Mouse (Mus musculus) CH12.LX (cell line): ENCODE data around the gene Cpne5.

ENCODE experiments used
- POLR2A ChIP-seq: IDR thresholded peaks from 2 replicates; pipeline ENCODE4 v1.6.1; 2011; ENCODE audit warnings: low read depth, mild to moderate bottlenecking, improper control_type of control experiment, low read length
- RAD21 ChIP-seq: IDR thresholded peaks from 2 replicates; pipeline ENCODE4 v1.6.1; 2011; ENCODE audit warnings: low read depth, mild to moderate bottlenecking, low read length, improper control_type of control experiment, moderate library complexity

- TF ChIP-seq POLR2A (no peak), RAD21 (no peak)
Measured at GRCm38 (mm10) chr17:29137906-29138305, 100.1 kb downstream of the Cpne5 start.
